Mouse (Mus musculus) stomach, adult 2 months (tissue): Measurements from ENCODE around the gene Wif1. TPM values are rescaled to one million over a fixed set of nuclear protein-coding genes. Genes with fewer than 3 reads are reported as not detected.

Experiments used
- polyA plus RNA-seq: library from polyadenylated mRNA; depleted of rRNA; stranded (reverse); fragments of >200 nt; gene quantifications from 2 replicates; pipeline ENCODE4 v1.2.3, GENCODE M21; 2012; rRNA removed

Wif1 gene
- polyA plus RNA-seq, result 0.41 and 0.82 TPM in 2 replicates

DNA sequence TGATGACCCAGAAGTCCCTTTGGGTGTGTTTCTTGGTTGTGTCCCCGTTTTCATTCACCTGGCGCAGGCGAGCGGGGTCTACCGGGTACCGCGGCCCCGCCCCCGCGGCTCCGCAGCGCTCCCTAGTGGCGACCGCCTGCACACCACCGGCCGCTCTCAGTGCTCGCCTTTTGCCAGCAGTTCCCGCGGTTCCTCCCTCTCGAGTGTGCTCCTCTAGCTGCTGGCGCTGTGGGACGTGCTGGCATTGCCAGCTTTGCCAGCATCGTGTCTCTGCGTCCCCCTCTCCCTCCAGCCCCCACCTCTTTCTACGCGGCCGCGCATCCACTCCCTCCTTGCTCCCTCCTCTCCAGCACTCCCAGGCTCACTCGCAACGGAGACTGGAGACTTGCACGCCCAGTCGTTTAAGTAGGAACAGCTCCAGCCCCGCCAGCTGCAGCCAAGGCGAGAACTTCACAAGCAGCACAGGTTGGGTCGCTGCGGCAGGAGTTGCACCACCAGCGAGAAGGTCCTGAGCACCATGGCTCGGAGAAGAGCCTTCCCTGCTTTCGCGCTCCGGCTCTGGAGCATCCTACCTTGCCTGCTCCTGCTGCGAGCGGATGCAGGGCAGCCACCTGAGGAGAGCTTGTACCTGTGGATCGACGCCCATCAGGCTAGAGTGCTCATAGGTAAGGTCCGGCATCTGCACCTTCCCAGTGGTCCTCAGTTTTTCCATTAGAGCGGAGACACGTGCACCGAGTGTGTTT is at the start of gene Wif1:
TSS of gene Wif1 (plus strand) at position 135 of the 743 bp plus-strand sequence.

Other genes starting within 250 kb of the Wif1 start
- gene Msrb3, start 134.9 kb upstream of the Wif1 start, polyA plus RNA-seq, result 7.9 and 8.8 TPM in 2 replicates
- gene Lemd3, start 54.6 kb upstream of the Wif1 start, polyA plus RNA-seq, result 1.5 and 1.6 TPM in 2 replicates